10 mouse cellular contexts compared by ENCODE assay signal in the genomic region with DNA sequence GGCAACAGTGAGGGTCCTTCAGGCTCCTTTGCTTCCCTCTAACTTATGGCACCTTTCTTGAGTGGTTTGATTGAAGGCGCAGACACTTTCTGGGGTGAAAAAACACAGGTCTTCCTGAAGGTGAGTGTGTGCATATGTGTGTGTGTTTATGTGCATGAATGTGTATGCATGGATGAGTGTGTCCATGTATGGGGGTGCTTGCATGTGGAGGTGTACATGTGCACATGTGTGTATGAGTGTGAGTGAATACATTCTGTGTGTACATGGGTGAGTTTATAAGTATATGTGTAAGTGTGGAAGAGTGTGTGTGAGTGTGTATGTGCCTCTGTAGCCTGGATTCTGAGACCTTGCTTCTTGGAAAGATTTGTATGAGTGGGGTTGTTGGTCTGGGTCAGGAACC.
DNase-seq lines count a peak whose midpoint lies in the region; ATAC-seq lines count a peak whose summit lies in the region.
"Had no signal": no experiment of that assay in that cellular context is flagged by ENCODE, and none has a peak within 500 bp of the region (broad histone marks: within the 10 kb centered on the region; RNA-seq: fewer than 3 reads in every experiment).

No protein-coding gene starts in this region.

- peak overlapping the region; percentile 49; the same call in 1 of the 2 replicates for H3K4me2 ChIP-seq in heart, embryonic 12.5 days
- peak overlapping the region; percentile 43 for H3K4me2 ChIP-seq in hindbrain, embryonic 12.5 days (replicated peaks)
- H3K4me2 ChIP-seq in midbrain, embryonic 13.5 days (replicated peaks): peak overlapping the region; percentile 45
- H3K4me2 ChIP-seq: liver, embryonic 12.5 days had no signal

- no peaks in the 10 kb centered on the region for H3K9me3 ChIP-seq in heart, embryonic 12.5 days (replicated peaks)
- no peaks in the 10 kb centered on the region for H3K9me3 ChIP-seq in embryonic facial prominence, embryonic 10.5 days
- no peaks in the 10 kb centered on the region for H3K9me3 ChIP-seq in hindbrain, embryonic 12.5 days (replicated peaks)
- no peaks in the 10 kb centered on the region for H3K9me3 ChIP-seq in midbrain, embryonic 13.5 days
- H3K9me3 ChIP-seq: liver, embryonic 12.5 days had no signal

- no peak for ATAC-seq in heart, embryonic 12.5 days (ENCODE audit: insufficient number of reproducible peaks, low FRiP score)
- no peak for ATAC-seq in hindbrain, embryonic 12.5 days (ENCODE audit: low FRiP score)
- no peak for ATAC-seq in midbrain, embryonic 13.5 days
- ATAC-seq in cerebellum, adult (ENCODE audit: insufficient number of reproducible peaks, low FRiP score, low TSS enrichment): no peak
- ATAC-seq: liver, embryonic 12.5 days had no signal

- H3K4me3 ChIP-seq in heart, embryonic 12.5 days: no peak overlapping the region
- peak overlapping the region; percentile 39 for H3K4me3 ChIP-seq in embryonic facial prominence, embryonic 10.5 days
- H3K4me3 ChIP-seq in hindbrain, embryonic 12.5 days: peak overlapping the region; percentile 26
- peak overlapping the region; percentile 23 for H3K4me3 ChIP-seq in midbrain, embryonic 13.5 days (replicated peaks)
- H3K4me3 ChIP-seq: liver, embryonic 12.5 days had no signal

- H3K36me3 ChIP-seq in heart, embryonic 12.5 days: no peaks in the 10 kb centered on the region
- no peaks in the 10 kb centered on the region for H3K36me3 ChIP-seq in embryonic facial prominence, embryonic 10.5 days (replicated peaks)
- no peaks in the 10 kb centered on the region for H3K36me3 ChIP-seq in hindbrain, embryonic 12.5 days
- no peaks in the 10 kb centered on the region for H3K36me3 ChIP-seq in midbrain, embryonic 13.5 days
- H3K36me3 ChIP-seq: liver, embryonic 12.5 days had no signal

- H3K27ac ChIP-seq in heart, embryonic 12.5 days (ENCODE audit: poor library complexity, severe bottlenecking): 0 out of 2 replicates have a peak overlapping the region, but pooled peaks have one; percentile 37
- H3K27ac ChIP-seq in embryonic facial prominence, embryonic 10.5 days (replicated peaks): peak overlapping the region; percentile 76
- peak overlapping the region; percentile 56 for H3K27ac ChIP-seq in hindbrain, embryonic 12.5 days
- H3K27ac ChIP-seq in midbrain, embryonic 13.5 days: peak overlapping the region; percentile 72; the same call in 1 of the 2 replicates
- H3K27ac ChIP-seq: liver, embryonic 12.5 days had no signal

- no peaks in the 10 kb centered on the region for H3K27me3 ChIP-seq in heart, embryonic 12.5 days (replicated peaks)
- no peaks in the 10 kb centered on the region for H3K27me3 ChIP-seq in embryonic facial prominence, embryonic 10.5 days (replicated peaks; ENCODE audit: low read depth, poor library complexity, severe bottlenecking)
- H3K27me3 ChIP-seq in hindbrain, embryonic 12.5 days: no peaks in the 10 kb centered on the region
- no peaks in the 10 kb centered on the region for H3K27me3 ChIP-seq in midbrain, embryonic 13.5 days
- H3K27me3 ChIP-seq: liver, embryonic 12.5 days had no signal

- DNase-seq in heart, adult 18-20 months: no peak
- DNase-seq in embryonic facial prominence, embryonic 10.5 days (ENCODE audit: low spot score): no peak
- no peak for DNase-seq in spleen, postnatal 14 days (ENCODE audit: low spot score in 2 of 2)
- no peak for DNase-seq in layer of hippocampus, postnatal 10 days (ENCODE audit: low spot score in 2 of 2)
- DNase-seq: B cell, adult 2 months had no signal

- H3K4me1 ChIP-seq in heart, embryonic 12.5 days (replicated peaks): peaks cover 19% of the 10 kb centered on the region
- H3K4me1 ChIP-seq in embryonic facial prominence, embryonic 10.5 days: peaks cover 51% of the 10 kb centered on the region
- peaks cover 29% of the 10 kb centered on the region for H3K4me1 ChIP-seq in hindbrain, embryonic 12.5 days
- H3K4me1 ChIP-seq in midbrain, embryonic 13.5 days (replicated peaks): peaks cover 42% of the 10 kb centered on the region
- H3K4me1 ChIP-seq: liver, embryonic 12.5 days had no signal

- WGBS in heart, embryonic 12.5 days: 89% methylated on average over 1 of the region's 1 CpGs
- WGBS in embryonic facial prominence, embryonic 10.5 days: 92% methylated on average over 1 of the region's 1 CpGs
- WGBS in hindbrain, embryonic 12.5 days: 92% methylated on average over 1 of the region's 1 CpGs
- 91% methylated on average over 1 of the region's 1 CpGs for WGBS in midbrain, embryonic 13.5 days

- H3K9ac ChIP-seq in heart, embryonic 12.5 days: no peak overlapping the region
- peak overlapping the region; percentile 37 for H3K9ac ChIP-seq in hindbrain, embryonic 12.5 days
- H3K9ac ChIP-seq in midbrain, embryonic 13.5 days (replicated peaks): peak overlapping the region; percentile 40
- H3K9ac ChIP-seq: liver, embryonic 12.5 days had no signal
